Mouse (Mus musculus) forebrain, embryonic 14.5 days (tissue): Measurements from ENCODE around the gene Sox13. TPM values are rescaled to one million over a fixed set of nuclear protein-coding genes. Genes with fewer than 3 reads are reported as not detected.

Experiments used
- ATAC-seq: fragments of 200-750 bp; cut with Nextera tagmentation; 2 replicates; pipeline ENCODE4 v1.8.0; 2017; ENCODE audit warnings: mild to moderate bottlenecking, moderate library complexity
- DNase-seq: peaks from one replicate; pipeline ENCODE4 v3.0.0-alpha.2; 2015; ENCODE audit warnings: low spot score
- H3K27ac ChIP-seq: fragments of 300-500 bp; sonication (generic); 2 replicates; pipeline ENCODE4 v1.5.1; 2014; ENCODE audit warnings: low read depth, mild to moderate bottlenecking, control low read depth, low read length, moderate library complexity
- H3K27me3 ChIP-seq: fragments of 300-500 bp; sonication (generic); replicated peaks from 2 replicates; pipeline ENCODE4 v1.6.1; 2014; ENCODE audit warnings: low read length, control low read depth, mixed read lengths; ENCODE audit not compliant: control insufficient read depth, insufficient read depth
- H3K36me3 ChIP-seq: fragments of 300-500 bp; sonication (generic); 2 replicates; pipeline ENCODE4 v1.6.1; 2014; ENCODE audit warnings: low read length, control low read depth; ENCODE audit not compliant: control insufficient read depth, insufficient read depth
- H3K4me1 ChIP-seq: fragments of 300-500 bp; sonication (generic); 2 replicates; pipeline ENCODE4 v1.6.1; 2014; ENCODE audit warnings: antibody characterized with exemption, low read length, control low read depth; ENCODE audit not compliant: control insufficient read depth, insufficient read depth
- H3K4me2 ChIP-seq: fragments of 300-500 bp; sonication (generic); 2 replicates; pipeline ENCODE4 v1.6.1; 2014; ENCODE audit warnings: mild to moderate bottlenecking, control low read depth, low read length
- H3K4me3 ChIP-seq: fragments of 300-500 bp; sonication (generic); 2 replicates; pipeline ENCODE4 v1.5.1; 2014; ENCODE audit warnings: low read depth, low read length, control low read depth
- H3K9ac ChIP-seq: fragments of 300-500 bp; sonication (generic); 2 replicates; pipeline ENCODE4 v1.6.1; 2014; ENCODE audit warnings: mild to moderate bottlenecking, low read length, control low read depth, moderate library complexity
- H3K9me3 ChIP-seq: fragments of 300-500 bp; sonication (generic); replicated peaks from 2 replicates; pipeline ENCODE4 v1.6.1; 2016; ENCODE audit warnings: low read length, control low read depth, mixed read lengths; ENCODE audit not compliant: control insufficient read depth
- WGBS: fragments of 180-500 bp; shearing (Covaris S2); extraction: QIAGEN DNeasy Blood & Tissue Kit; methylation state at CpG from one replicate; pipeline ENCODE4 v1.1.7; 2014; 5-methylcytosine and 5-hydroxymethylcytosine counted together
- polyA plus RNA-seq: library from polyadenylated mRNA; unstranded; fragments of >200 nt; fragmentation: Nextera tagmentation; extraction: Ambion mirVana; gene quantifications from 2 replicates; pipeline ENCODE4 v1.2.1, GENCODE M21; 2014

Sox13 gene
- polyA plus RNA-seq, 1 experiment from 2014 or later, result 4.3 TPM

- Histone ChIP-seq H3K4me3 (no peak overlapping the region), H3K36me3 (no peaks in the 10 kb centered on the region), H3K27me3 (no peaks in the 10 kb centered on the region), H3K9ac (no peak overlapping the region), H3K4me2 (no peak overlapping the region), H3K4me1 (peaks cover 4% of the 10 kb centered on the region; the same call in 1 of the 2 replicates), H3K27ac (no peak overlapping the region), H3K9me3 (no peaks in the 10 kb centered on the region)
- WGBS, result 46% methylated on average over 7 of the region's 7 CpGs
- ATAC-seq, result no peak
- no peak for DNase-seq
Measured at GRCm38 (mm10) chr1:133415086-133415485, 9.1 kb downstream of the Sox13 start.

GRCm38 (mm10) chr1:133412941-133413340 is 11.2 kb downstream of the Sox13 start:
- 87% methylated on average over 9 of the region's 9 CpGs for whole genome bisulfite sequencing
- H3K9ac ChIP-seq, result no peak overlapping the region
- no peak for DNase-seq
- no peak for ATAC-seq
- H3K36me3 ChIP-seq, result no peaks in the 10 kb centered on the region
- H3K27ac ChIP-seq, result no peak overlapping the region
- no peaks in the 10 kb centered on the region; the same call in 1 of the 2 replicates for H3K4me1 ChIP-seq
- H3K9me3 ChIP-seq, result no peaks in the 10 kb centered on the region
- H3K27me3 ChIP-seq, result no peaks in the 10 kb centered on the region
- no peak overlapping the region for H3K4me3 ChIP-seq
- no peak overlapping the region for H3K4me2 ChIP-seq

DNA sequence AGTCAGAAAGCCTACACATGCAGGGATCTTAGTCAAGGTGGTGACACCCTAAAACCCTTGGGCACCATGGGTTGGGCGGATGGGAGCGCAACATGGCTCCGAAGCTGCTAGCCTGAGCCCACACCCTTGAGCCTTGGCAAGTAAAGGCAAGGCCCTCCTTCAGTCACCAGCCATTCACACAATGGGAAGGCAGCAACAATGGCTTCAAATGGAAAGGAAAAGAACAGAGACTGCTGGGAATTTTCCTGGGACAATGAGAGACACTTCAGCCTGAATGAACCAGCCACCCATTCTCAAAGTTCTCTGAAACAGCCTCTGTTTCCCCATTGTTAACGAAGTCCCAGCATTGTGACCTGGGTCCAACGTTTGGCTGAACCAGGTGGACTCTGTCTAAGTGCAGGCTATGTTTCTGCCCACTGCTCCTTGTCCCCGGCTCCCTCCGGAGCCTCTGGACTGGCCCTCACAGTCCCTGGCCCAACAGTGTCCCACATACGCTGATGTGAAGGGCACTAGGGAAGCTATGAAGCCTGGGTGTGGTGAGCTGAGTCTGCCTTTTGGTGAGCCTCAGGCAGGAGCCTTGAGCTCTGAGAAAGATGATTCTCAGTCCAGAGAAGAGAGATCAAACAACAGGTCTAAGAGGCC is 12.6 kb downstream of the Sox13 start:
- Histone ChIP-seq H3K27me3 (no peaks in the 10 kb centered on the region), H3K4me2 (no peak overlapping the region), H3K9ac (no peak overlapping the region), H3K36me3 (no peaks in the 10 kb centered on the region), H3K9me3 (no peaks in the 10 kb centered on the region), H3K27ac (no peak overlapping the region), H3K4me1 (no peaks in the 10 kb centered on the region; the same call in 1 of the 2 replicates), H3K4me3 (no peak overlapping the region)
- WGBS, result 56% methylated on average over 8 of the region's 8 CpGs
- no peak for ATAC-seq
- peak; percentile 10 for DNase-seq

DNA sequence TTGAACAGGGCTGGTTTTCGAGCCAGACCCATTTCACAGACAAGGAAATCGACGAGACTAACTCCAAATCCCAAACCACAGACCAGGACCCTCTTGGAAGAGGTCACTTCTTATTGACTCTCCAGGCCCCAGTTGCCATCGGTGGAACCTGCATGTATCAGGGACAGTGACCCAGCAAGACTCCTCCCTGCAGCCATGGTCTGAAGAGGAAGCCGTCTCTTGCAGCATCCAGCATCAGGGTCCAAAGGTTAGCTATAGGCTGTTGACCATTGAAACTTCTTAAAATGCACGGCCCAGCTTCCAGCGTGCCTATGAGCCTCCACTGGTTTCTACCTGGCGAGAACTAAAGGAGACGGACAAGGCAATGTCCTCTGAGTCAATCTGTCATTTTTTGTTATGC is 14.4 kb downstream of the Sox13 start:
- no peaks in the 10 kb centered on the region for H3K27me3 ChIP-seq
- no peaks in the 10 kb centered on the region for H3K9me3 ChIP-seq
- H3K4me1 ChIP-seq, result no peaks in the 10 kb centered on the region; the same call in 1 of the 2 replicates
- no peak overlapping the region for H3K27ac ChIP-seq
- no peaks in the 10 kb centered on the region for H3K36me3 ChIP-seq
- H3K4me2 ChIP-seq, result no peak overlapping the region
- H3K4me3 ChIP-seq, result no peak overlapping the region
- H3K9ac ChIP-seq, result no peak overlapping the region
- WGBS, result 81% methylated on average over 9 of the region's 9 CpGs
- DNase-seq (no peak), ATAC-seq (no peak)

- ATAC-seq, result no peak
- Histone ChIP-seq H3K27me3 (no peaks in the 10 kb centered on the region), H3K27ac (no peak overlapping the region), H3K4me1 (no peaks in the 10 kb centered on the region; the same call in 1 of the 2 replicates), H3K4me3 (no peak overlapping the region), H3K36me3 (no peaks in the 10 kb centered on the region), H3K9me3 (no peaks in the 10 kb centered on the region), H3K9ac (no peak overlapping the region), H3K4me2 (no peak overlapping the region)
- 23% methylated on average over 6 of the region's 6 CpGs for WGBS
- no peak for DNase-seq
Measured at GRCm38 (mm10) chr1:133408880-133409516, 15.2 kb downstream of the Sox13 start.

- Histone ChIP-seq H3K27ac (no peak overlapping the region), H3K4me2 (no peak overlapping the region), H3K9ac (no peak overlapping the region), H3K9me3 (no peaks in the 10 kb centered on the region), H3K4me1 (no peaks in the 10 kb centered on the region; the same call in 1 of the 2 replicates), H3K4me3 (no peak overlapping the region), H3K27me3 (no peaks in the 10 kb centered on the region), H3K36me3 (no peaks in the 10 kb centered on the region)
- no peak for DNase-seq
- WGBS, result 71% methylated on average over 9 of the region's 9 CpGs
- ATAC-seq, result no peak
Measured at GRCm38 (mm10) chr1:133408321-133408720, 15.9 kb downstream of the Sox13 start.

- Histone ChIP-seq H3K9me3 (no peaks in the 10 kb centered on the region), H3K9ac (no peak overlapping the region), H3K27ac (no peak overlapping the region), H3K4me1 (no peaks in the 10 kb centered on the region; the same call in 1 of the 2 replicates), H3K27me3 (no peaks in the 10 kb centered on the region), H3K4me2 (no peak overlapping the region), H3K4me3 (no peak overlapping the region), H3K36me3 (no peaks in the 10 kb centered on the region)
- DNase-seq (no peak), ATAC-seq (no peak)
- 80% methylated on average over 6 of the region's 6 CpGs for WGBS
Measured at GRCm38 (mm10) chr1:133407436-133407835, 16.7 kb downstream of the Sox13 start.

- Histone ChIP-seq H3K9ac (no peak overlapping the region), H3K4me1 (no peaks in the 10 kb centered on the region; the same call in 1 of the 2 replicates), H3K9me3 (no peaks in the 10 kb centered on the region), H3K27ac (no peak overlapping the region), H3K4me2 (no peak overlapping the region), H3K4me3 (no peak overlapping the region), H3K36me3 (no peaks in the 10 kb centered on the region), H3K27me3 (no peaks in the 10 kb centered on the region)
- 90% methylated on average over 7 of the region's 7 CpGs for WGBS
- no peak for DNase-seq
- no peak for ATAC-seq
Measured at GRCm38 (mm10) chr1:133406614-133407013, 17.6 kb downstream of the Sox13 start.

DNA sequence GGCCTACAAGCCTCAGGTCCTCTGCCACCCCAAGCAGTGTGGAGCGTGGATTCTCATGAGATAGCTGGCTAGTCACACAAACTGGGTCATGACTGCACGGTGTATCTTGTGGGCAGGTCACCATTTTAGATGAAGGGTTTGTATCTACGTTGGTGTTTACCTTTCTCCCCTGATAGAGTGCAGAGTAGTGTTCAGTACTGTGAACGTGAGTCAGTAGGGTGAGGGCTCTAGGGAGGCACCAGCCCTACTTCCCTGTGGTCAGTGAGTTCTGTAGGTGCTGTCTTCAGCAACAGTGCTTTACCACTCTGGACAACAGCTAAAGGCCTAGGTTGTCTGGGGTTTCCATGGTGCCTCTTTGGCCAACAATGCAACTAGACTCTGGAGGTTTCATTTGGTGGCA is 20.2 kb downstream of the Sox13 start:
- Histone ChIP-seq H3K27ac (no peak overlapping the region), H3K27me3 (no peaks in the 10 kb centered on the region), H3K4me2 (no peak overlapping the region), H3K9ac (no peak overlapping the region), H3K4me3 (no peak overlapping the region), H3K36me3 (no peaks in the 10 kb centered on the region), H3K9me3 (no peaks in the 10 kb centered on the region), H3K4me1 (no peaks in the 10 kb centered on the region)
- DNase-seq (no peak), ATAC-seq (no peak)
- WGBS, result 96% methylated on average over 4 of the region's 4 CpGs
